Mouse (Mus musculus) left cerebral cortex, postnatal 4 days (tissue): ENCODE measurements at regions not wholly inside any gene's neighbourhood (a gene's known extent, or its start where the extent isn't known, plus 50 kb on each side); places are given as distances from the start of the nearest gene placed in this dataset.

Source experiments
- DNase-seq: peaks from one replicate; pipeline ENCODE4 v3.0.0-alpha.2; 2022
- intact Hi-C: fragments of 180-260 bp; cut with DNase I; formaldehyde crosslinking; loops from one replicate; pipeline ENCODE4 v1.15.1; 2025

DNA sequence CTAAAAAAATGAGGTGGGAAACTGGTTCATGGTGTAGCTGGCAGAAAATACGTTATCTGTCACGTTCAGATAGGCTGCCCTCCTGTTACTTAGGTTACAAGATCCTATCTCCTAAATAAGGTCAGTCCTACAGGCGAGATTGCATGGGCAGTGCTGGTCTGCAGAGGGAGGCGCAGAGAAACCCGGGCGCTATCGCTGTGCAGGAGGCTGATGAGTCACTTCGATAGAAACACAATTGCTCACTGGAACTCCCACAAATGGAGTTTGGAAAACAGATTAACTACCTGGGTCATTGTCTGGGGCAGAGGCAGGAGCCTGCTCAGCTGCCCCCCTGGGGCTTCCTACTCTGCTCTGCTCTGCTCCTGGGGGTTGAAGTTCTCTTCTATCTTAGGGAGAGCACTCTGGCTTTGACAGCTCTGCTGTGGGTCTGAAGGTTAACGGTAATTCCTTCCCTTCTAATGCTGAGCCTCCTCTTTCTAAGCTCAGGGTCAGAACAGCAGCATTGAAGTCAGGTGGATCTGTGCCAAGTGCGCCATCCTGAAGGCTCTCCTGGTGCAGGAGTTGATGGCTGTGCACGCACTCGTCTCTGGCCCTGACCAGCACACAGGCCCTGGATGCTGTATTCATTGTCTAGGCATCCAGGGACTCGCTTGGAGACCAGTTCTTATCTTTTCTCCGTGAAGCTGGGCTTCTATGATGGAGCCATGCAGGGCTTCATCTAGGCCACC lies 349.9 kb upstream of the Myt1l start:
- intact Hi-C loops = no loop called here
- DNase-seq = no peak

- DNase-seq = no peak
- intact Hi-C loops = no loop called here
Measured at GRCm38 (mm10) chr12:29179405-29179804, 348.8 kb upstream of the Myt1l start.

DNA sequence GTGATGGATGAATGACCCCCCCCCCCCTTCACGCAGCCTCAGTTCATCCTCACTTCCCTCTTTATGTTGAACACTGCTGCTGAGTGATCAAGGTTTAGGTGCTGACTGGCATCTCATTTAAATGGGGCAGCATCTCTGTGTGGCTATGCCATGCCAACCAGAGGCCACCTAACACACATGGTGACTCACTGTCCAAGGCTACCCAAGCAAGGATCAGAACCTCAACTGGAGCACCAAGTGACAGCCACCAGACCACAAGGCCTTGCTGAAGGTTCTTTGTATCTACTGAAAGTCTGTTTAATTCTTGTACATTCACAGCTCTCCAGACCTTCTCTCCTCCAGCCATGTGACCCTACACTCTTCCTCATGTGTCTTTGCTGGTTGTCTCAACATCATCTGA lies 347.6 kb upstream of the Myt1l start:
- no peak for DNase-seq
- intact Hi-C loops = loop anchor here (10.0 kb wide), 1 partner anchor 94 kb away; no protein-coding TSS in a partner anchor

DNA sequence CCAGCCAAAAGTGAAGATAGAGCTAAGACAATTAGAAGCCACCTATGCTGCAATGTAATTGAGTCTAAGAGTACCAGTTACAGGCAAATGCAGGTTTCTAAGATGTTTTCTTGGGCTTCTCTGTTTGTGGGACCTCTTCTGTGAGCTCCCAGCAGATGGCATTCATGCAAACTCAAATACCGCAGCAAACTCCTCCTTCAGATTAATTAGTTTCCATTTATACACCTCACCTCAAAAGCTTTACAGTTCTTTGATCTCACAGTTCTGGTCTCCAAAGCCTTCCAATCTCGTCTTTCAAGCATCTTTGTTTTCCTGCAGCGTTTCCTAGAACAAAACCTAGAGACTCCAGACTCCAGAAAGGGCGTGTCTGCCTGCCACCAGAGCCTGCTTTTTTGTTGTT lies 340.6 kb upstream of the Myt1l start:
- intact Hi-C loops = loop anchor here (10.0 kb wide), 1 partner anchor 87 kb away; no protein-coding TSS in a partner anchor

GRCm38 (mm10) chr12:29192391-29192790 lies 335.8 kb upstream of the Myt1l start:
- DNase-seq = no peak
- intact Hi-C loops = no loop called here

More for the DNA sequence above, 340.6 kb upstream of the Myt1l start:
- DNase-seq = no peak

DNA sequence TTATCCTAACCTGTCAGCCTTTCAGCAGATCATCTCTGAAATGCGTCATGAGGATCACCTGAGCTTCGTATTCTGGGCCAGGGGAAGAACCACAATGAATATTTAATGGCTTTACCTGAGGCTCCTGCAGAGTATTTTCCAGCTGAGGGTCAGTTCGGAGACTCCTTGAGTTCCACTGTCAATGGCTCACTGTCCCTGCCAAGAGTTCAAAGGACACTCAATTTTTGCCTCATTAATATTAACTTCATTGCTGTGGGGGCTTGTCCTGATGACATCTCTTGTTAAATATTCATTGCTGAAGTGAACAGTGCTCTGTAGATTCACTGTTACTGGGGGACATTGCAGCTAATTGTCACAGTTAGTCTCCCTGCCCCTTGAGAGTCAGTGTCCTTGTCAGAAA lies 316.2 kb upstream of the Myt1l start:
- intact Hi-C loops = no loop called here
- no peak for DNase-seq

GRCm38 (mm10) chr12:29213625-29214024 lies 314.6 kb upstream of the Myt1l start:
- no peak for DNase-seq
- intact Hi-C loops = no loop called here

DNA sequence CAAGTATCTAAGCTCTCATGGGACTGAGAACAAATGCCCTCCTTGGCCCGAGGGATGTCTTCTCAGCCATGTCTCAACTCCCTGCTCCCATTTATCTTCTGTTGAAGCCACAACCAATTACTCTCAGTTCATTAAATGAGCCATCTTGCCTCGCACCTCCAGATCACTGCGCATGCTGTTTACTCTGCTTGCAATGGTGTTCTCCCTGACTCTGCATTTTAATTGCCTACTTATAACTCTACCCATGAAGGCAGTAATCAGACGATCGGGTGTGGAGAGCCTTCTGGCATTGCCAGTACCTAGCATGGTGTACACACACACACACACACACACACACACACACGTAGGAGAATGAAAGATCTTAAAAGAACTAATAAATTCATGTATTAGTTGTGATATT lies 306.1 kb upstream of the Myt1l start:
- intact Hi-C loops = no loop called here
- DNase-seq = peak; percentile 6

GRCm38 (mm10) chr12:29226001-29226400 lies 302.2 kb upstream of the Myt1l start:
- DNase-seq = no peak
- intact Hi-C loops = no loop called here

GRCm38 (mm10) chr12:29232492-29233447 lies 295.4 kb upstream of the Myt1l start:
- peak; percentile 46 for DNase-seq
- intact Hi-C loops = no loop called here

DNA sequence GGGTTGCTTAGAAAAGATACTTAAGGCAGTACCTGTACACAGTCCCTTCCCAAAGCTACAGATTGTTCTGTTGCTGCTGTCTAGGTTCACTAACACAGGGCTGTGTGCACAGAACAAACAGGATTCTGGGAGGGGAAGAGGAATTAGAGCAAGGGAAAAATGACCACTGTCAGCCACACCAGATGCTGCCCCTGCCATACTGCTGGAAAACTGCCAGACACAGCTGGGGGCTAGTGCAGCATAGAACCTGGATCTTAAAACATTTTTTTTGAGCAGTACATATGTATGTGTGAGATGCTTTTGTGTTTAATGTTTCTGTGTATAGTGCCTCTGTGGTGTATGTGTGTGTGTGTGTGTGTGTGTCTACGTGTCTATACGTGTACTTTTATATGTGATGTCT lies 291.7 kb upstream of the Myt1l start:
- intact Hi-C loops = no loop called here
- DNase-seq = peak; percentile 34

- peak; percentile 24 for DNase-seq
- intact Hi-C loops = no loop called here
Measured at GRCm38 (mm10) chr12:29237516-29237915, 290.7 kb upstream of the Myt1l start.

DNA sequence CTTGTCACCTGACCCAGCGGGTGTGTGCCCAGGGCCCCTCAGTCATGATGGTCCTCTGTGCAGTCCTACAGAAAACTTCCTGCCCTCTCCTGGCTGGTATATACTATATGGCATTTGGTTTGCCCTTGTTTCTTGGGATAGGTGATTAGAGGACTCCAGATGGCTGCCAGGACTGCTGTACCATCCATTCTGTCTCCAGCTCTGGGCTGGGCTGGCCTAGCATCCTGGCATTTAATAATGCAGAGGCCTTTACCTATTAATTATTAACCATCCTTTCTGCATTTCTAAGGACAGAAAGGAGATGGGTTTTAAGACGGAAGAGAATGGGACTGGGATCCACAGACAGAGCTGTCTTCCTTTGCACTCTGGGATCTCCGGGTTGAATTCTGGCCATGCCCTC lies 288.7 kb upstream of the Myt1l start:
- no peak for DNase-seq
- intact Hi-C loops = no loop called here

GRCm38 (mm10) chr12:29239975-29240374 lies 288.2 kb upstream of the Myt1l start:
- peak; percentile 63 for DNase-seq
- intact Hi-C loops = no loop called here

DNA sequence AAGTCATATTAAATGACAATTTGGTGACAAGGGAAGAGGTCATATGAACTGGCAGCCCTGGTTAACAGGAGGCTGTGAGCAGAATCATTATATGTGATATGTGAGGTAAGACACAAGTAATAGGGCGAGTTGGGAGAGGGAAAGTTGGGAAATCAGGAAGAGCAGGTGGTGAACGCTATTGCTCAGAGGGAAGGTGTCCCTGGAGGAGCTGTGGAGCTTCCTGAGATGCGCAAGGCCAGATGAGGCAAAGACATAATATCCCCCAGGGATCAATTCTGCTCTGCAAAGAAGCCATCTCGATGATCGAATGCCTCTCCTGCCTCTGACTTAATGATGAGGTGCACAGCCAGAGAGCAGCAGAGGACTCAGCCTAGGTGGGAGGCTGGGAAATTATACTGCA lies 285.1 kb upstream of the Myt1l start:
- intact Hi-C loops = no loop called here
- DNase-seq = no peak

GRCm38 (mm10) chr12:29246041-29246440 lies 282.1 kb upstream of the Myt1l start:
- DNase-seq = no peak
- intact Hi-C loops = no loop called here

- intact Hi-C loops = no loop called here
- DNase-seq = peak; percentile 48
Measured at GRCm38 (mm10) chr12:29247356-29247755, 280.8 kb upstream of the Myt1l start.

GRCm38 (mm10) chr12:29248459-29248858 lies 279.7 kb upstream of the Myt1l start:
- no peak for DNase-seq
- intact Hi-C loops = no loop called here

DNA sequence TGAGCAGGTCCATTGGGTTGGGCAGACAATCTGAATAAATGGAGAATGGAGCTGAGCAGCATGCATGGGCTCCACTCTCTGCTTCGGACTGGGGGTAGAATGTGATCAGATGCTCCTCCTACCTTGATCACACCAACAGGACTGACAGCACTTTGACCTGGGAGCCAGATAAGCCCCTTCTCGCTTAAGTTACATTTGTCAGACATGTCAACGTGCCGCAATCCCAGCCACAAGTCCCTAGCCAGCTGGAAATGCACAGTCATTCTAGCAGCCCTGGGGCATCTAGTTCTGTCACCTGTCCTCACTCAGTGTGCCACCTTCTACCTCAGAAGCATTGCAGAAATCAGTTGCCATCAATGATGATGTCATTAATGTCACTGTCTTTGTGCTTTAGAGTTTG lies 272.1 kb upstream of the Myt1l start:
- intact Hi-C loops = no loop called here
- no peak for DNase-seq

DNA sequence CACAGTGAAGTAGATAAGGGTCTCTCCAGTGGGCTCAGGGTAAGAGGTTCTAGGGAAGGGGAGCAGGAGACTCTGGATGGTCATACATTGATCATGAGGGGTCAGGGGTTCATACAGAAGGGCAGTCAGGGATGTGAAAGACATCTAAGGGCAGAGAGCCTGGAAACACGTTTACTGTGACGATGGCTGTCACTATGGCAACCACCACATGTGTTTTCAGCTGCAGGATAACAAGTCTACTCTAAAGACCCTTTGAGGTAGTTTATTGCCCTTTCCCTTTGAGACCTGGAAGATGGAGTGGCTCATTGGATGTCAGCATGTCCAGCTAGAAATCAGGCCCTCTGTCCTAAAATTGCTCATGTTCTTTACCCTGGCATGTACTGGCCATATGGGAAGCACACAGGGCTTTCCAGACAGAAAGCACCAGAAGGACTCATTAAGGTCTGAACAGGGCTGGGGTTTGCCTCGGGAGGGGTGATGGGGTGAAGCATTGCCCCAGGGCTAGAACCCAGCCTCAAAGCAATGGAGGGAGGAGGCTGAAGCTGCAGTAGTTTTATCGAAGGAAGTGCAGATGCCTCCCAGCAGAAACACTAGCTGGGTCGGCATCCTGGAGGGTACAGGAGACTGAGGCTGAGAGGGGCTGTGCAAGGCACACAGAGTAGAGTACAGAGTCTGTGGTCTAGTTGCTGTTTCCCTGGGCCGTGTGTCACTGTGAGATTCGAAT lies 271.0 kb upstream of the Myt1l start:
- intact Hi-C loops = no loop called here
- DNase-seq = no peak
